Mouse (Mus musculus) adrenal gland, postnatal 25 days (tissue): ENCODE data around the gene Ppme1. TPM values are rescaled to one million over a fixed set of nuclear protein-coding genes. Genes with fewer than 3 reads are reported as not detected.

ENCODE experiments used
- total RNA-seq: library from RNA; stranded (reverse); gene quantifications from 2 replicates; pipeline ENCODE4 v1.2.3, GENCODE M21; 2021

The Ppme1 gene
- total RNA-seq, 1 experiment from 2014 or later, result 54.5 TPM

Other genes with a start within 250 kb of the Ppme1 start
- gene Lipt2, start 213.0 kb downstream of the Ppme1 start, total RNA-seq, result 6.1 and 6.2 TPM in 2 replicates
- gene Kcne3, start 195.8 kb downstream of the Ppme1 start, total RNA-seq, result 0.85 and 1.3 TPM in 2 replicates
- gene Pgm2l1, start 144.9 kb downstream of the Ppme1 start, total RNA-seq, result 8.3 and 12.8 TPM in 2 replicates
- gene P4ha3, start 86.8 kb downstream of the Ppme1 start, total RNA-seq, result 0.81 and 1.3 TPM in 2 replicates
- gene C2cd3, start 74 bp downstream of the Ppme1 start, total RNA-seq, result 26.6 and 27.9 TPM in 2 replicates
- gene Ucp3, start 100.7 kb upstream of the Ppme1 start, total RNA-seq, result 24.6 and 30.5 TPM in 2 replicates
- gene Ucp2, start 121.0 kb upstream of the Ppme1 start, total RNA-seq, result 142 and 190 TPM in 2 replicates
- gene Dnajb13, start 142.7 kb upstream of the Ppme1 start, total RNA-seq, result not detected in 2 replicates
- 11.5 and 11.7 TPM in 2 replicates for gene Coa4, start 164.8 kb upstream of the Ppme1 start, total RNA-seq
- 64.8 and 67.5 TPM in 2 replicates for gene Rab6a, start 235.1 kb upstream of the Ppme1 start, total RNA-seq
- 48.3 and 60.4 TPM in 2 replicates for gene Mrpl48, start 236.0 kb upstream of the Ppme1 start, total RNA-seq